ENCODE assay signal across 22 mouse cellular contexts in genomic region chr10:107867414-107867813, GRCm38 (mm10). TPM values are rescaled to one million over a fixed set of nuclear protein-coding genes. Genes with fewer than 3 reads are reported as not detected.
"Had no signal": no experiment of that assay in that cellular context is flagged by ENCODE, and none has a peak within 500 bp of the region (broad histone marks: within the 10 kb centered on the region; RNA-seq: fewer than 3 reads in every experiment).

No protein-coding gene starts in this region.

- H3K9ac ChIP-seq: liver, embryonic 14.5 days; lung, embryonic 14.5 days; midbrain, embryonic 13.5 days; midbrain, embryonic 15.5 days; neural tube, embryonic 13.5 days; neural tube, embryonic 15.5 days; stomach, embryonic 15.5 days had no signal

- H3K27me3 ChIP-seq: midbrain, embryonic 13.5 days; midbrain, embryonic 15.5 days; neural tube, embryonic 13.5 days; neural tube, embryonic 15.5 days; stomach, embryonic 15.5 days had no signal

- H3K4me3 ChIP-seq: midbrain, embryonic 10.5 days; midbrain, embryonic 13.5 days; midbrain, embryonic 15.5 days; myocyte; neural tube, embryonic 13.5 days; neural tube, embryonic 15.5 days; stomach, embryonic 15.5 days had no signal

- H3K27ac ChIP-seq: liver, embryonic 14.5 days; midbrain, embryonic 10.5 days; midbrain, embryonic 13.5 days; midbrain, embryonic 15.5 days; neural tube, embryonic 13.5 days; neural tube, embryonic 15.5 days; stomach, embryonic 15.5 days; stomach, postnatal 0 days had no signal

- H3K9me3 ChIP-seq: midbrain, embryonic 10.5 days; midbrain, embryonic 13.5 days; midbrain, embryonic 15.5 days; neural tube, embryonic 13.5 days; neural tube, embryonic 15.5 days; stomach, embryonic 15.5 days had no signal

- DNase-seq: lung, adult 18-20 months; lung, embryonic 14.5 days; lung, postnatal 10 days; lung, postnatal 4 days; retina, postnatal 1 day; right cerebral cortex, adult 18-20 months; right cerebral cortex, postnatal 25 days; thymus, adult 2 months; thymus, postnatal 25 days; thymus, postnatal 4 days had no signal

- H3K36me3 ChIP-seq: midbrain, embryonic 10.5 days; midbrain, embryonic 13.5 days; midbrain, embryonic 15.5 days; neural tube, embryonic 13.5 days; neural tube, embryonic 15.5 days; stomach, embryonic 15.5 days had no signal

- H3K4me2 ChIP-seq: lung, embryonic 14.5 days; midbrain, embryonic 13.5 days; midbrain, embryonic 15.5 days; neural tube, embryonic 13.5 days; neural tube, embryonic 15.5 days; stomach, embryonic 15.5 days had no signal

- ATAC-seq: midbrain, embryonic 13.5 days; midbrain, embryonic 15.5 days had no signal

- H3K4me1 ChIP-seq: midbrain, embryonic 10.5 days; midbrain, embryonic 13.5 days; midbrain, embryonic 15.5 days; neural tube, embryonic 13.5 days; neural tube, embryonic 15.5 days; stomach, embryonic 15.5 days had no signal

RNA-seq across cellular contexts. Expression of gene Otogl, which starts 44.5 kb away (rescaled TPM):
- total RNA-seq: megakaryocyte-erythroid progenitor cell, adult 5-6 weeks had no signal
- polyA plus RNA-seq: midbrain, embryonic 10.5 days; midbrain, embryonic 15.5 days; neural tube, embryonic 11.5 days; neural tube, embryonic 13.5 days; spleen, adult 2 months had no signal
